Mouse (Mus musculus): ENCODE results near the gene Sobp. TPM values are rescaled to one million over a fixed set of nuclear protein-coding genes. Genes with fewer than 3 reads are reported as not detected.
A peak's percentile ranks its signal among the peaks of the same experiment; 100 is the strongest.

The Sobp gene
- total RNA-seq, 2 experiments from 2014 or later, result 13.1 to 21.5 TPM

GRCm38 (mm10) chr10:43005031-43005430 is 169.3 kb downstream of the Sobp start:
- intact Hi-C loops (cut with DNase I; ENCODE audit: low total_unique reads), result no loop called here

GRCm38 (mm10) chr10:43004174-43004734 is 170.1 kb downstream of the Sobp start:
- intact Hi-C loops (cut with DNase I; ENCODE audit: low total_unique reads), result no loop called here

More at GRCm38 (mm10) chr10:43005031-43005430, 169.3 kb downstream of the Sobp start:
- no peak for DNase-seq

GRCm38 (mm10) chr10:43003466-43003757 is 170.9 kb downstream of the Sobp start:
- intact Hi-C loops (cut with DNase I; ENCODE audit: low total_unique reads), result no loop called here
- DNase-seq, result no peak

More at GRCm38 (mm10) chr10:43004174-43004734, 170.1 kb downstream of the Sobp start:
- no peak for DNase-seq

GRCm38 (mm10) chr10:43002721-43003465 is 171.4 kb downstream of the Sobp start:
- intact Hi-C loops (cut with DNase I; ENCODE audit: low total_unique reads), result no loop called here
- DNase-seq, result no peak

- intact Hi-C loops (cut with DNase I; ENCODE audit: low total_unique reads), result no loop called here
- no peak for DNase-seq
Observed at GRCm38 (mm10) chr10:43002066-43002678, 172.2 kb downstream of the Sobp start.

GRCm38 (mm10) chr10:43001433-43001832 is 172.9 kb downstream of the Sobp start:
- no peak for DNase-seq
- intact Hi-C loops (cut with DNase I; ENCODE audit: low total_unique reads), result no loop called here

GRCm38 (mm10) chr10:42999324-42999723 is 175.0 kb downstream of the Sobp start:
- intact Hi-C loops (cut with DNase I; ENCODE audit: low total_unique reads), result loop anchor here (10.0 kb wide), 1 partner anchor 175 kb away; the partner anchor contains the start of genes 9030612E09Rik and Sobp
- no peak for DNase-seq

- DNase-seq, result no peak
- intact Hi-C loops (cut with DNase I; ENCODE audit: low total_unique reads), result loop anchor here (10.0 kb wide), 1 partner anchor 178 kb away; the partner anchor contains the start of genes 9030612E09Rik and Sobp
Observed at GRCm38 (mm10) chr10:42997278-42997677, 177.1 kb downstream of the Sobp start.

- DNase-seq, result peak; percentile 32
- intact Hi-C loops (cut with DNase I; ENCODE audit: low total_unique reads), result loop anchor here (10.0 kb wide), 1 partner anchor 179 kb away; the partner anchor contains the start of genes 9030612E09Rik and Sobp
Observed at GRCm38 (mm10) chr10:42995484-42995895, 178.8 kb downstream of the Sobp start.

- intact Hi-C loops (cut with DNase I; ENCODE audit: low total_unique reads), result loop anchor here (10.0 kb wide), 1 partner anchor 180 kb away; the partner anchor contains the start of genes 9030612E09Rik and Sobp
- peak; percentile 65 for DNase-seq
Observed at GRCm38 (mm10) chr10:42994331-42994782, 180.0 kb downstream of the Sobp start.

GRCm38 (mm10) chr10:42991018-42991417 is 183.3 kb downstream of the Sobp start:
- no peak for DNase-seq
- intact Hi-C loops (cut with DNase I; ENCODE audit: low total_unique reads), result loop anchor here (10.0 kb wide), 1 partner anchor 184 kb away; the partner anchor contains the start of genes 9030612E09Rik and Sobp

GRCm38 (mm10) chr10:42989910-42990309 is 184.4 kb downstream of the Sobp start:
- intact Hi-C loops (cut with DNase I; ENCODE audit: low total_unique reads), result loop anchor here (10.0 kb wide), 1 partner anchor 185 kb away; the partner anchor contains the start of genes 9030612E09Rik and Sobp
- DNase-seq, result peak; percentile 39

- DNase-seq, result peak; percentile 56
- intact Hi-C loops (cut with DNase I; ENCODE audit: low total_unique reads), result no loop called here
Observed at GRCm38 (mm10) chr10:42988627-42989026, 185.7 kb downstream of the Sobp start.

GRCm38 (mm10) chr10:42987594-42988052 is 186.7 kb downstream of the Sobp start:
- peak; percentile 55 for DNase-seq
- intact Hi-C loops (cut with DNase I; ENCODE audit: low total_unique reads), result no loop called here

- no peak for DNase-seq
- intact Hi-C loops (cut with DNase I; ENCODE audit: low total_unique reads), result no loop called here
Observed at GRCm38 (mm10) chr10:42984886-42985285, 189.4 kb downstream of the Sobp start.

GRCm38 (mm10) chr10:42980999-42981757 is 193.2 kb downstream of the Sobp start:
- DNase-seq, result no peak
- intact Hi-C loops (cut with DNase I; ENCODE audit: low total_unique reads), result no loop called here

GRCm38 (mm10) chr10:42978346-42978745 is 196.0 kb downstream of the Sobp start:
- intact Hi-C loops (cut with DNase I; ENCODE audit: low total_unique reads), result no loop called here
- no peak for DNase-seq

- intact Hi-C loops (cut with DNase I; ENCODE audit: low total_unique reads), result no loop called here
- DNase-seq, result no peak
Observed at GRCm38 (mm10) chr10:42976577-42976976, 197.8 kb downstream of the Sobp start.

- intact Hi-C loops (cut with DNase I; ENCODE audit: low total_unique reads), result no loop called here
- no peak for DNase-seq
Observed at GRCm38 (mm10) chr10:42973537-42973936, 200.8 kb downstream of the Sobp start.

Data from gastrocnemius, postnatal 14 days (tissue).